Mouse (Mus musculus): ENCODE measurements at regions not wholly inside any gene's neighbourhood (a gene's known extent, or its start where the extent isn't known, plus 50 kb on each side); places are given as distances from the start of the nearest gene placed in this dataset.

GRCm38 (mm10) chr2:137969156-137969555, 287.2 kb upstream of the Btbd3 start:
- 65% methylated on average over 4 of the region's 4 CpGs for WGBS
- no peaks in the 10 kb centered on the region for H3K4me1 ChIP-seq (replicated peaks; ENCODE audit: control insufficient read depth, insufficient read depth)
- TF ChIP-seq CTCF (IDR thresholded peaks at IDR 0.05; ENCODE audit: low read depth) (no peak), EP300 (optimal IDR thresholded peaks at IDR 0.05) (no peak)

GRCm38 (mm10) chr2:137966460-137967076, 289.8 kb upstream of the Btbd3 start:
- no peak for ATAC-seq (ENCODE audit: low FRiP score, low TSS enrichment)
- H3K36me3 ChIP-seq (ENCODE audit: control insufficient read depth, insufficient read depth, low read length): no peaks in the 10 kb centered on the region
- 70% methylated on average over 10 of the region's 10 CpGs for WGBS

More at GRCm38 (mm10) chr2:137969156-137969555, 287.2 kb upstream of the Btbd3 start:
- ATAC-seq (ENCODE audit: low FRiP score, low TSS enrichment) (no peak), DNase-seq (ENCODE audit: low spot score) (no peak)
- H3K36me3 ChIP-seq (ENCODE audit: control insufficient read depth, insufficient read depth, low read length): no peaks in the 10 kb centered on the region
- H3K27me3 ChIP-seq (ENCODE audit: control insufficient read depth, insufficient read depth, low read length): no peaks in the 10 kb centered on the region
- H3K9me3 ChIP-seq (ENCODE audit: control insufficient read depth, low read length): no peaks in the 10 kb centered on the region
- H3K4me2 ChIP-seq (replicated peaks; ENCODE audit: low read depth): no peak overlapping the region
- H3K4me3 ChIP-seq (ENCODE audit: low read depth, low read length): no peak overlapping the region
- no peak overlapping the region for H3K27ac ChIP-seq (replicated peaks)
- no peak overlapping the region for H3K9ac ChIP-seq (ENCODE audit: low read length)

GRCm38 (mm10) chr2:137954830-137955229, 301.5 kb upstream of the Btbd3 start:
- H3K4me2 ChIP-seq (replicated peaks; ENCODE audit: low read depth): no peak overlapping the region
- WGBS: 86% methylated on average over 2 of the region's 2 CpGs
- TF ChIP-seq EP300 (optimal IDR thresholded peaks at IDR 0.05) (no peak), CTCF (IDR thresholded peaks at IDR 0.05; ENCODE audit: low read depth) (no peak)
- no peak overlapping the region for H3K4me3 ChIP-seq (ENCODE audit: low read depth, low read length)
- no peaks in the 10 kb centered on the region for H3K36me3 ChIP-seq (ENCODE audit: control insufficient read depth, insufficient read depth, low read length)
- H3K9ac ChIP-seq (ENCODE audit: low read length): no peak overlapping the region
- H3K9me3 ChIP-seq (ENCODE audit: control insufficient read depth, low read length): no peaks in the 10 kb centered on the region
- ATAC-seq (ENCODE audit: low FRiP score, low TSS enrichment) (no peak), DNase-seq (ENCODE audit: low spot score) (no peak)
- H3K4me1 ChIP-seq (replicated peaks; ENCODE audit: control insufficient read depth, insufficient read depth): no peaks in the 10 kb centered on the region
- H3K27me3 ChIP-seq (ENCODE audit: control insufficient read depth, insufficient read depth, low read length): no peaks in the 10 kb centered on the region
- H3K27ac ChIP-seq (replicated peaks): no peak overlapping the region

More at GRCm38 (mm10) chr2:137966460-137967076, 289.8 kb upstream of the Btbd3 start:
- no peak for DNase-seq (ENCODE audit: low spot score)
- TF ChIP-seq CTCF (IDR thresholded peaks at IDR 0.05; ENCODE audit: low read depth): no peak
- no peak for TF ChIP-seq EP300 (optimal IDR thresholded peaks at IDR 0.05)
- no peak overlapping the region for H3K27ac ChIP-seq (replicated peaks)
- no peaks in the 10 kb centered on the region for H3K9me3 ChIP-seq (ENCODE audit: control insufficient read depth, low read length)
- no peaks in the 10 kb centered on the region for H3K4me1 ChIP-seq (replicated peaks; ENCODE audit: control insufficient read depth, insufficient read depth)
- no peak overlapping the region for H3K9ac ChIP-seq (ENCODE audit: low read length)
- H3K4me2 ChIP-seq (replicated peaks; ENCODE audit: low read depth): no peak overlapping the region
- H3K27me3 ChIP-seq (ENCODE audit: control insufficient read depth, insufficient read depth, low read length): no peaks in the 10 kb centered on the region
- no peak overlapping the region for H3K4me3 ChIP-seq (ENCODE audit: low read depth, low read length)

GRCm38 (mm10) chr2:137953144-137953543, 303.2 kb upstream of the Btbd3 start:
- ATAC-seq (ENCODE audit: low FRiP score, low TSS enrichment) (no peak), DNase-seq (ENCODE audit: low spot score) (no peak)
- Histone ChIP-seq H3K4me2 (replicated peaks; ENCODE audit: low read depth) (no peak overlapping the region), H3K9ac (ENCODE audit: low read length) (no peak overlapping the region), H3K27ac (replicated peaks) (no peak overlapping the region), H3K27me3 (ENCODE audit: control insufficient read depth, insufficient read depth, low read length) (no peaks in the 10 kb centered on the region), H3K9me3 (ENCODE audit: control insufficient read depth, low read length) (no peaks in the 10 kb centered on the region), H3K36me3 (ENCODE audit: control insufficient read depth, insufficient read depth, low read length) (no peaks in the 10 kb centered on the region), H3K4me3 (ENCODE audit: low read depth, low read length) (no peak overlapping the region), H3K4me1 (replicated peaks; ENCODE audit: control insufficient read depth, insufficient read depth) (no peaks in the 10 kb centered on the region)
- 72% methylated on average over 2 of the region's 2 CpGs for WGBS
- TF ChIP-seq EP300 (optimal IDR thresholded peaks at IDR 0.05) (no peak), CTCF (IDR thresholded peaks at IDR 0.05; ENCODE audit: low read depth) (no peak)

GRCm38 (mm10) chr2:137951942-137952341, 304.4 kb upstream of the Btbd3 start:
- Histone ChIP-seq H3K36me3 (ENCODE audit: control insufficient read depth, insufficient read depth, low read length) (no peaks in the 10 kb centered on the region), H3K9me3 (ENCODE audit: control insufficient read depth, low read length) (no peaks in the 10 kb centered on the region), H3K9ac (ENCODE audit: low read length) (no peak overlapping the region), H3K27me3 (ENCODE audit: control insufficient read depth, insufficient read depth, low read length) (no peaks in the 10 kb centered on the region), H3K27ac (replicated peaks) (no peak overlapping the region), H3K4me3 (ENCODE audit: low read depth, low read length) (no peak overlapping the region), H3K4me2 (replicated peaks; ENCODE audit: low read depth) (no peak overlapping the region), H3K4me1 (replicated peaks; ENCODE audit: control insufficient read depth, insufficient read depth) (no peaks in the 10 kb centered on the region)
- no peak for DNase-seq (ENCODE audit: low spot score)
- no peak for ATAC-seq (ENCODE audit: low FRiP score, low TSS enrichment)
- WGBS: 86% methylated on average over 3 of the region's 3 CpGs
- TF ChIP-seq CTCF (IDR thresholded peaks at IDR 0.05; ENCODE audit: low read depth): 0 out of 2 replicates have a peak, but pooled peaks have one; percentile 6
- TF ChIP-seq EP300 (optimal IDR thresholded peaks at IDR 0.05): no peak

GRCm38 (mm10) chr2:137950931-137951330, 305.4 kb upstream of the Btbd3 start:
- H3K9ac ChIP-seq (ENCODE audit: low read length): no peak overlapping the region
- ATAC-seq (ENCODE audit: low FRiP score, low TSS enrichment) (no peak), DNase-seq (ENCODE audit: low spot score) (no peak)
- H3K4me2 ChIP-seq (replicated peaks; ENCODE audit: low read depth): no peak overlapping the region
- no peaks in the 10 kb centered on the region for H3K27me3 ChIP-seq (ENCODE audit: control insufficient read depth, insufficient read depth, low read length)
- H3K4me1 ChIP-seq (replicated peaks; ENCODE audit: control insufficient read depth, insufficient read depth): no peaks in the 10 kb centered on the region
- H3K27ac ChIP-seq (replicated peaks): no peak overlapping the region
- no peaks in the 10 kb centered on the region for H3K36me3 ChIP-seq (ENCODE audit: control insufficient read depth, insufficient read depth, low read length)
- no peak for TF ChIP-seq EP300 (optimal IDR thresholded peaks at IDR 0.05)
- no peak for TF ChIP-seq CTCF (IDR thresholded peaks at IDR 0.05; ENCODE audit: low read depth)
- H3K9me3 ChIP-seq (ENCODE audit: control insufficient read depth, low read length): no peaks in the 10 kb centered on the region
- no peak overlapping the region for H3K4me3 ChIP-seq (ENCODE audit: low read depth, low read length)

Data from stomach, postnatal 0 days (tissue).